Comparison of ENCODE assay signal across 17 mouse cellular contexts in genomic region chr5:66568002-66568401, GRCm38 (mm10). TPM values are rescaled to one million over a fixed set of nuclear protein-coding genes. Genes with fewer than 3 reads are reported as not detected.
DNase-seq lines count a peak whose midpoint lies in the region; ATAC-seq and TF ChIP-seq lines count a peak whose summit lies in the region.
"Had no signal": no experiment of that assay in that cellular context is flagged by ENCODE, and none has a peak within 500 bp of the region (broad histone marks: within the 10 kb centered on the region; RNA-seq: fewer than 3 reads in every experiment).

No protein-coding gene starts in this region.

- H3K27me3 ChIP-seq in heart, embryonic 12.5 days (replicated peaks) = no peaks in the 10 kb centered on the region
- H3K27me3 ChIP-seq in midbrain, embryonic 10.5 days (ENCODE audit: low read depth, poor library complexity, severe bottlenecking) = no peaks in the 10 kb centered on the region
- H3K27me3 ChIP-seq in midbrain, postnatal 0 days (ENCODE audit: insufficient read depth, low read length) = no peaks in the 10 kb centered on the region
- H3K27me3 ChIP-seq: hindbrain, embryonic 12.5 days had no signal

- intact Hi-C loops in heart, postnatal 10 days (cut with DNase I) = loop anchor here (5.0 kb wide), 1 partner anchor 34 kb away; no protein-coding TSS in a partner anchor

- H3K9me3 ChIP-seq in heart, embryonic 12.5 days (replicated peaks) = no peaks in the 10 kb centered on the region
- H3K9me3 ChIP-seq in midbrain, embryonic 10.5 days (replicated peaks) = no peaks in the 10 kb centered on the region
- no peaks in the 10 kb centered on the region for H3K9me3 ChIP-seq in midbrain, postnatal 0 days (ENCODE audit: low read length)
- H3K9me3 ChIP-seq: hindbrain, embryonic 12.5 days had no signal

- no peak for DNase-seq in heart, postnatal 10 days
- no peak for DNase-seq in midbrain, embryonic 10.5 days (ENCODE audit: low spot score)
- no peak for DNase-seq in midbrain, postnatal 0 days (ENCODE audit: low spot score)
- peak; percentile 6 for DNase-seq in naive thymus-derived CD4-positive, alpha-beta T cell, adult 2 months (ENCODE audit: low read depth)
- DNase-seq in cerebellum, postnatal 14 days = no peak
- DNase-seq: cerebellum, adult 11 months; kidney, postnatal 4 days; left cerebral cortex, postnatal 4 days; thymus, postnatal 4 days had no signal

- peaks cover 38% of the 10 kb centered on the region for H3K4me1 ChIP-seq in heart, embryonic 12.5 days (replicated peaks)
- H3K4me1 ChIP-seq in midbrain, embryonic 10.5 days = peaks cover 12% of the 10 kb centered on the region
- no peaks in the 10 kb centered on the region; the same call in 1 of the 2 replicates for H3K4me1 ChIP-seq in midbrain, postnatal 0 days (ENCODE audit: insufficient read depth, low read length)

- no peak overlapping the region for H3K4me3 ChIP-seq in heart, embryonic 12.5 days
- H3K4me3 ChIP-seq in midbrain, embryonic 10.5 days = no peak overlapping the region
- H3K4me3 ChIP-seq in midbrain, postnatal 0 days (ENCODE audit: low read depth, low read length) = no peak overlapping the region
- H3K4me3 ChIP-seq: hindbrain, embryonic 12.5 days had no signal

- H3K36me3 ChIP-seq in heart, embryonic 12.5 days = no peaks in the 10 kb centered on the region
- H3K36me3 ChIP-seq in midbrain, embryonic 10.5 days = no peaks in the 10 kb centered on the region
- no peaks in the 10 kb centered on the region for H3K36me3 ChIP-seq in midbrain, postnatal 0 days (ENCODE audit: insufficient read depth, low read length)
- H3K36me3 ChIP-seq: hindbrain, embryonic 12.5 days had no signal

- no peak for ATAC-seq in heart, embryonic 12.5 days (ENCODE audit: insufficient number of reproducible peaks, low FRiP score)
- no peak for ATAC-seq in midbrain, postnatal 0 days (ENCODE audit: low FRiP score)
- ATAC-seq in granulocyte monocyte progenitor cell, adult 5-6 weeks (replicated peaks; ENCODE audit: poor library complexity, severe bottlenecking) = peak; percentile 71
- ATAC-seq: activated CD4-positive, CD25-positive, alpha-beta regulatory T cell, adult 4 months; forebrain, embryonic 14.5 days; intestine, embryonic 16.5 days had no signal

- H3K27ac ChIP-seq in heart, embryonic 12.5 days (ENCODE audit: poor library complexity, severe bottlenecking) = peak overlapping the region; percentile 31; the same call in 1 of the 2 replicates
- H3K27ac ChIP-seq in midbrain, embryonic 10.5 days (replicated peaks) = 0 out of 2 replicates have a peak overlapping the region, but pooled peaks have one; percentile 9
- no peak overlapping the region for H3K27ac ChIP-seq in midbrain, postnatal 0 days (ENCODE audit: low read depth, low read length)
- H3K27ac ChIP-seq: hindbrain, embryonic 12.5 days; liver, embryonic 14.5 days had no signal

- no peak overlapping the region; the same call in 1 of the 2 replicates for H3K4me2 ChIP-seq in heart, embryonic 12.5 days
- H3K4me2 ChIP-seq in midbrain, postnatal 0 days (ENCODE audit: low read depth, low read length, poor library complexity, severe bottlenecking) = no peak overlapping the region
- H3K4me2 ChIP-seq: hindbrain, embryonic 12.5 days; midbrain, embryonic 11.5 days had no signal

- 31% methylated on average over 5 of the region's 5 CpGs for WGBS in heart, embryonic 12.5 days
- WGBS in midbrain, embryonic 10.5 days = 82% methylated on average over 5 of the region's 5 CpGs
- 67% methylated on average over 5 of the region's 5 CpGs for WGBS in midbrain, postnatal 0 days

- TF ChIP-seq CTCF in midbrain, postnatal 0 days (IDR thresholded peaks at IDR 0.05) = no peak

- H3K9ac ChIP-seq in heart, embryonic 12.5 days = no peak overlapping the region
- H3K9ac ChIP-seq in midbrain, postnatal 0 days (replicated peaks; ENCODE audit: low read length, poor library complexity, severe bottlenecking) = no peak overlapping the region
- H3K9ac ChIP-seq: hindbrain, embryonic 12.5 days; liver, embryonic 14.5 days had no signal

RNA-seq across cellular contexts. Expression of gene Apbb2, which starts 50.6 kb away (rescaled TPM):
- polyA plus RNA-seq in heart, embryonic 12.5 days (2016; fragmentation: Nextera tagmentation; extraction: Ambion mirVana) = 30.7 and 32.1 TPM in 2 replicates
- total RNA-seq in heart, postnatal 10 days (2021) = 10 to 100 TPM; 67.6 to 69.2 TPM
- 28.2 and 37.8 TPM in 2 replicates for polyA plus RNA-seq in midbrain, embryonic 10.5 days (2016; fragmentation: Nextera tagmentation; extraction: Ambion mirVana)
- 60.6 and 73.7 TPM in 2 replicates for total RNA-seq in midbrain, postnatal 0 days (2014; rRNA removed)
- polyA plus RNA-seq in midbrain, postnatal 0 days (2015; fragmentation: Nextera tagmentation; extraction: Ambion mirVana) = 66.6 and 76.0 TPM in 2 replicates
- total RNA-seq in granulocyte monocyte progenitor cell, adult 5-6 weeks (2014; fragmentation: Nextera tagmentation) = 0.52 and 0.90 TPM in 2 replicates
- 0.26 and 0.31 TPM in 2 replicates for total RNA-seq in granulocyte monocyte progenitor cell, adult 5-6 weeks (2017)

Comparison
In these comparisons a context has a peak if more than half of its experiments do, and no peak if none do; other contexts are left out.
1. RNA of gene Apbb2, which starts 50.6 kb away (total RNA-seq): 67.6 to 69.2 TPM in heart, postnatal 10 days and 60.6 to 73.7 TPM in midbrain, postnatal 0 days; 0.26 to 0.90 TPM in granulocyte monocyte progenitor cell, adult 5-6 weeks; every median in the first group is over 10 times any median in the second.